Mouse (Mus musculus): ENCODE measurements around the gene Arrb2. TPM values are rescaled to one million over a fixed set of nuclear protein-coding genes. Genes with fewer than 3 reads are reported as not detected.

The Arrb2 gene
- total RNA-seq, 2 experiments from 2014 or later, result 21.4 to 25.4 TPM

GRCm38 (mm10) chr11:70489684-70490083 lies 57.2 kb downstream of the Arrb2 start:
- DNase-seq (ENCODE audit: low spot score in 2 of 2), result no peak

Small RNAs within 50 kb of the gene (microRNA-seq; reads per million reads assigned to microRNA genes)
- 0 to 1.8 reads per million in 2 experiments for gene Mir7115 (ENCODE audit: borderline number of aligned reads in 2 of 2)

Other genes with a start within 250 kb of the Arrb2 start
- gene Slc16a11, start 219.9 kb upstream of the Arrb2 start, total RNA-seq (2021), result 1 to 10 TPM in 1 of 2 experiments, under 1 TPM in 1; 0.53 to 1.1 TPM
- 1 to 10 TPM; 2.4 to 2.9 TPM for gene Slc16a13, start 211.6 kb upstream of the Arrb2 start, total RNA-seq (2021)
- 10 to 100 TPM in 1 of 2 experiments, 1 to 10 TPM in 1; 7.4 to 22.5 TPM for gene Bcl6b, start 202.8 kb upstream of the Arrb2 start, total RNA-seq (2021)
- 10 to 100 TPM; 33.7 to 37.3 TPM for gene 0610010K14Rik, start 194.7 kb upstream of the Arrb2 start, total RNA-seq (2021)
- gene Gm21988, start 192.8 kb upstream of the Arrb2 start, total RNA-seq (2021), result 1 to 10 TPM; 4.3 to 5.3 TPM
- 100 to 1,000 TPM; 179 to 279 TPM for gene Rnasek, start 192.8 kb upstream of the Arrb2 start, total RNA-seq (2021)
- gene Alox12, start 177.3 kb upstream of the Arrb2 start, total RNA-seq (2021), result 1 to 10 TPM in 1 of 2 experiments, under 1 TPM in 1; 0.96 to 1.1 TPM
- gene Alox12e, start 110.0 kb upstream of the Arrb2 start, total RNA-seq (2021), result not detected
- 1 to 10 TPM; 2.8 to 7.9 TPM for gene Alox15, start 80.6 kb upstream of the Arrb2 start, total RNA-seq (2021)
- gene Pelp1, start 22.6 kb upstream of the Arrb2 start, total RNA-seq (2021), result 10 to 100 TPM; 17.3 to 21.3 TPM
- gene Med11, start 19.3 kb downstream of the Arrb2 start, total RNA-seq (2021), result 10 to 100 TPM; 17.0 to 18.0 TPM
- 1 to 10 TPM; 2.8 to 2.9 TPM for gene Zmynd15, start 26.8 kb downstream of the Arrb2 start, total RNA-seq (2021)
- 10 to 100 TPM; 11.3 to 18.3 TPM for gene Cxcl16, start 27.3 kb downstream of the Arrb2 start, total RNA-seq (2021)
- not detected for gene Tm4sf5, start 72.6 kb downstream of the Arrb2 start, total RNA-seq (2021)
- gene Vmo1, start 82.0 kb downstream of the Arrb2 start, total RNA-seq (2021), result not detected
- not detected for gene Gltpd2, start 86.6 kb downstream of the Arrb2 start, total RNA-seq (2021)
- gene Psmb6, start 92.7 kb downstream of the Arrb2 start, total RNA-seq (2021), result 100 to 1,000 TPM; 271 to 281 TPM
- not detected for gene Gm40193, start 100.3 kb downstream of the Arrb2 start, total RNA-seq (2021)
- 1 to 10 TPM; 6.8 to 8.2 TPM for gene Pld2, start 107.4 kb downstream of the Arrb2 start, total RNA-seq (2021)
- 10 to 100 TPM; 45.8 to 49.6 TPM for gene Mink1, start 130.2 kb downstream of the Arrb2 start, total RNA-seq (2021)
- gene 4930544D05Rik, start 183.2 kb downstream of the Arrb2 start, total RNA-seq (2021), result not detected
- gene Chrne, start 186.6 kb downstream of the Arrb2 start, total RNA-seq (2021), result under 1 TPM in 1 of 2 experiments, not detected in 1; 0.38 TPM
- gene Gp1ba, start 206.5 kb downstream of the Arrb2 start, total RNA-seq (2021), result under 1 TPM in 1 of 2 experiments, not detected in 1; 0.22 TPM
- 10 to 100 TPM; 72.6 to 80.7 TPM for gene Rnf167, start 214.6 kb downstream of the Arrb2 start, total RNA-seq (2021)
- gene Slc25a11, start 214.8 kb downstream of the Arrb2 start, total RNA-seq (2021), result 100 to 1,000 TPM; 131 to 138 TPM
- 100 to 1,000 TPM; 619 to 923 TPM for gene Pfn1, start 222.0 kb downstream of the Arrb2 start, total RNA-seq (2021)
- 10 to 100 TPM; 29.0 to 44.2 TPM for gene Eno3, start 224.6 kb downstream of the Arrb2 start, total RNA-seq (2021)
- 10 to 100 TPM; 70.4 to 91.3 TPM for gene Spag7, start 236.8 kb downstream of the Arrb2 start, total RNA-seq (2021)